Mouse (Mus musculus) neural tube, embryonic 13.5 days (tissue): Measurements from ENCODE around the gene Tnrc6c. TPM values are rescaled to one million over a fixed set of nuclear protein-coding genes. Genes with fewer than 3 reads are reported as not detected.
A peak's percentile ranks its signal among the peaks of the same experiment; 100 is the strongest.

ENCODE experiments used
- ATAC-seq: fragments of 200-750 bp; cut with Nextera tagmentation; 2 replicates; pipeline ENCODE4 v1.8.0; 2017; ENCODE audit warnings: low read depth, mild to moderate bottlenecking, moderate TSS enrichment, moderate library complexity
- H3K27ac ChIP-seq: fragments of 300-500 bp; sonication (generic); replicated peaks from 2 replicates; pipeline ENCODE4 v1.5.1; 2015; ENCODE audit warnings: moderate library complexity, mild to moderate bottlenecking, inconsistent platforms
- H3K27me3 ChIP-seq: fragments of 300-500 bp; sonication (generic); 2 replicates; pipeline ENCODE4 v1.6.1; 2015; ENCODE audit warnings: mild to moderate bottlenecking, inconsistent platforms
- H3K36me3 ChIP-seq: fragments of 300-500 bp; sonication (generic); 2 replicates; pipeline ENCODE4 v1.6.1; 2015; ENCODE audit warnings: mild to moderate bottlenecking, inconsistent platforms
- H3K4me1 ChIP-seq: fragments of 300-500 bp; sonication (generic); replicated peaks from 2 replicates; pipeline ENCODE4 v1.6.1; 2015; ENCODE audit warnings: inconsistent platforms
- H3K4me2 ChIP-seq: fragments of 300-500 bp; sonication (generic); 2 replicates; pipeline ENCODE4 v1.6.1; 2015; ENCODE audit warnings: inconsistent platforms, mild to moderate bottlenecking, moderate library complexity
- H3K4me3 ChIP-seq: fragments of 300-500 bp; sonication (generic); 2 replicates; pipeline ENCODE4 v1.5.1; 2015; ENCODE audit warnings: mild to moderate bottlenecking, inconsistent platforms
- H3K9ac ChIP-seq: fragments of 300-500 bp; sonication (generic); 2 replicates; pipeline ENCODE4 v1.6.1; 2015; ENCODE audit warnings: moderate library complexity, mild to moderate bottlenecking, inconsistent platforms
- H3K9me3 ChIP-seq: fragments of 300-500 bp; sonication (generic); 2 replicates; pipeline ENCODE4 v1.6.1; 2016; ENCODE audit warnings: inconsistent platforms
- WGBS: fragments of 180-500 bp; shearing (Covaris S2); methylation state at CpG from one replicate; pipeline ENCODE4 v1.1.7; 2015; 5-methylcytosine and 5-hydroxymethylcytosine counted together
- polyA plus RNA-seq: library from polyadenylated mRNA; unstranded; fragments of >200 nt; fragmentation: Nextera tagmentation; extraction: Ambion mirVana; gene quantifications from 2 replicates; pipeline ENCODE4 v1.2.1, GENCODE M21; 2015

Tnrc6c gene
- polyA plus RNA-seq, 1 experiment from 2014 or later: 26.5 TPM

DNA sequence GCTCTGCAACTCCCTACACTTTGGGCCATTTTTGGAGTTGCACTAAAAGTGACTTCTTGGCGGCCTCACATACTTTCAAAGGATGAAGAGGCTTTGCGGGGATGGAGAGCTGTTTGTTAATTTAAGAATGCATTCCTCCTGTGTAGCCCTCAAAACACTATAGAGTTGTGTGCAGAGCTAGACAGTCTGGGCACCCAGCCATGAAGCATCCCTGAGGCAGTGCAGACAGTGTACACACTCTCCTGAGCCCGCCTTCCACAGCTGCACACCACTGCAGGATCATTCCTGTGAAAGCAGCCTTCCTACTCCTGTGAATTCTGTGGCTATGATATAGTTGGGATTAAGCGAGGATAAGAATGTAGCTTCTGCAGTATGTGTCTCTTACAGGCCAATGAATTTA lies 4.9 kb downstream of the Tnrc6c start:
- Histone ChIP-seq H3K9ac (0 out of 2 replicates have a peak overlapping the region, but pooled peaks have one; percentile 13), H3K4me1 (peaks cover 55% of the 10 kb centered on the region), H3K27ac (peak overlapping the region; percentile 39; the same call in 1 of the 2 replicates), H3K9me3 (no peaks in the 10 kb centered on the region), H3K27me3 (no peaks in the 10 kb centered on the region), H3K4me2 (peak overlapping the region; percentile 32), H3K36me3 (no peaks in the 10 kb centered on the region), H3K4me3 (no peak overlapping the region)
- no peak for ATAC-seq
- 37% methylated on average over 4 of the region's 4 CpGs for WGBS

DNA sequence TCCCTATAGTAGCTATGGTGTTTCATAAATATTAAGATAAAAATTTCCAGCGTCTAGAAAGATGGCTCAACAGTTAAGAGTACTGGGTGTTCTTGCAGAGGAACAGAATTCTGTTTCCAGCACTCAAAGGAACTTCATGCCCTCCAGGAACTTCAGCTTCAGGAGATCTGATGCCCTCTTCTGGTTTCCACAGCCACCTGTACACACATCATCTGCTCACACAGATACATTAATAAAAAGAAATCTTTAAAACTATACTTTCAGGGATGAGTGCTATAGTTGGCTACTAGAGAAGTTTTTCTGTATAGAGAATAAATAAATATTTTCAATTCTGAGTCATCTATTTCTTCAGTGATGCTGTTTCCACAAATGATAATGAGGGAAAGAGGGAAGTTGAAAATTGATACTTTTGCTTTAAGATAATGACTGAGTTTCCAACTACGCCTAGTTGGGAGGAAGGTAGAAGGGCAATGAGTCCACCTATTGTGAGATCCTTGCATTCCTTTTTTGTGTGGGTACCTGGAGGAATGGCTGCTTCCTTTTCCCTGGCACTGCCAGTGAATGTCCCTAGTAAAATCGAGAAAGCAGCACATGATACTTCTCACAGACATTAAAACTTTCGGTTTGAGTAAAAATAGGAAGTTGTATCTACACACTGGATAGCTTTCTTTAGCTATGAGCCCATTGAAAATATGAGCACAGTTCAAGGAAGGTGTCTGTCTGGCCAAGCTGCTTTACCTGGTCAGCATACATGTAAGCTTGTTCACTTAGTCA lies 9.1 kb downstream of the Tnrc6c start:
- 84% methylated on average over 4 of the region's 4 CpGs for WGBS
- no peak overlapping the region for H3K9ac ChIP-seq
- no peak overlapping the region for H3K27ac ChIP-seq

DNA sequence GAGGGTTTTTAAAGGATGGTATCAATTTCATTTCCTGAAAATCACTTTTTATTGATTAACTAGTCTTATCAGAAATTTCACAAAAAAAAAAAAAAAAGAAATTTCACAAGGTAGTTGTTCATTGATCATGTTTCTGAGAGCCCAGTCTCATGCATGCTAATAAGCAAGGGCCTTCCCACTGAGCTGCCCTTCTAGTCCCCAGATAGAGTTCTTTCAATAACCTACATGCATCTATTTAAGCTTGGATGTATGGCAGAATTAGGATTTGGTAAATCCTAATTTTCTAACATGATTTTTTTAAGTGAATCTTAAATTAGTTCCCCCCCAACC lies 9.7 kb downstream of the Tnrc6c start:
- Histone ChIP-seq H3K9ac (no peak overlapping the region), H3K4me1 (peaks cover 72% of the 10 kb centered on the region), H3K4me3 (no peak overlapping the region), H3K36me3 (no peaks in the 10 kb centered on the region), H3K4me2 (no peak overlapping the region), H3K27me3 (no peaks in the 10 kb centered on the region), H3K9me3 (no peaks in the 10 kb centered on the region), H3K27ac (no peak overlapping the region)
- ATAC-seq: no peak

More for the DNA sequence above, 9.1 kb downstream of the Tnrc6c start:
- H3K4me1 ChIP-seq: peaks cover 71% of the 10 kb centered on the region
- H3K4me3 ChIP-seq: no peak overlapping the region
- no peak overlapping the region for H3K4me2 ChIP-seq
- H3K36me3 ChIP-seq: no peaks in the 10 kb centered on the region
- H3K9me3 ChIP-seq: no peaks in the 10 kb centered on the region
- no peak for ATAC-seq
- no peaks in the 10 kb centered on the region for H3K27me3 ChIP-seq

DNA sequence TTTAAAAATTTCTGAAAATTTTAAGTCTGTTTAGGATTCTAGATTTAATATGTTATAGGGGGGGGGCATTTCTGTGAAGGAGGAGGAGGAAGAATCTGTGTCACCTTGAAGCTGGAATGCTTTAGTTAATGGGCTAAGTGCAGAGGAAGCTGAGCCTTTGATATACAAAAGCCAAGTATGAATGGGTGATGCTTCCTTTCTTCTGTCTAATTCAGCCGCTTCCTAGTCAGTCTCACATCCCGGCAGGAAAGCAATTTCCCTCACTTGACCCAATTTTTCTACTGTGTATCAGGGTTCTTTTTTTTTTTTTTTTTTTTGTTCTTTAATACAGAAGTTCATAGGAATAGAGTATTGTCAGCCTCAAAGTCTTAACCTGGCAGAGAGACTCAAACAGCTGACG lies 11.1 kb downstream of the Tnrc6c start:
- WGBS: 53% methylated on average over 3 of the region's 3 CpGs
- Histone ChIP-seq H3K4me1 (peaks cover 61% of the 10 kb centered on the region), H3K27ac (no peak overlapping the region), H3K4me2 (no peak overlapping the region), H3K27me3 (no peaks in the 10 kb centered on the region), H3K4me3 (no peak overlapping the region), H3K36me3 (no peaks in the 10 kb centered on the region), H3K9ac (no peak overlapping the region), H3K9me3 (no peaks in the 10 kb centered on the region)
- no peak for ATAC-seq

DNA sequence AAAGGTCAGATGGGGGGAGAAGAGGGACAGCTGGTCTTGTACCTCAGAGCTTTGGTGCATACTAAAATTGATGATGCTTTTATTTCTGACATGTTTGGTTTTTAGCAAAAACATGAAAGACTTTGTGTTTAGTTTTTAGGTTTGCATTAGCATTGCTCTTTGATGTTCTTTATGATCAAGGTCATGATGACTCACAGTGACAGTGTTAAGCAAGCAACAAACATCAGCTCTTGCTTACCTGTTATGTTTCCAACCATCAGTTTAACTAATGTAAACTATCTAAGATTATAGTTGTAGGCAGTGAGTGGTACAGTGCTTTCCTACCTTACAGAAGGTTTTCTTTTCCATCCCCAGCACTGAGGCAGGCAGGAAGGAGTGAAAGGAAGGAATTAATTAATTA lies 12.5 kb downstream of the Tnrc6c start:
- Histone ChIP-seq H3K36me3 (no peaks in the 10 kb centered on the region), H3K9me3 (no peaks in the 10 kb centered on the region), H3K27ac (no peak overlapping the region), H3K4me2 (no peak overlapping the region), H3K4me1 (peaks cover 50% of the 10 kb centered on the region), H3K27me3 (no peaks in the 10 kb centered on the region), H3K4me3 (no peak overlapping the region), H3K9ac (no peak overlapping the region)
- ATAC-seq: no peak

DNA sequence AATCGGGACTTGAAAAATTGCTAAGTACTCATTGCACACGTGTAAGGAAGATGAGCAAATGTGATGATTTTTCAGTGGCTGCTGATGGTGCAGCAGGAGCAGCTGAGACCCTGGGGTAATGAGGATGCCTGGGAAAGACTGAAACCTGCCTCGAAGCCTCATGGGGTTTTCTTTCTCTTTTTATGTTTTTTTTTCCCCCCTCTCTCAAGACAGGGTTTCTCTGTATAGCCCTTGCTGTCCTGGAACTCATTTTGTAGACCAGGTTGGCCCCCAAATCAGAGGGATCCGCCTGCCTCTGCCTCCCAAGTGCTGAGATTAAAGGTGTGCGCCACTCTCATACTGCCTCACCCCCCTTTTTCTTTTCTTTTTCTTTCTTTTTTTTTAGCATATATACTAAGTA lies 13.1 kb downstream of the Tnrc6c start:
- Histone ChIP-seq H3K9me3 (no peaks in the 10 kb centered on the region), H3K27ac (no peak overlapping the region), H3K9ac (no peak overlapping the region), H3K27me3 (no peaks in the 10 kb centered on the region), H3K4me3 (no peak overlapping the region), H3K4me2 (no peak overlapping the region), H3K4me1 (peaks cover 48% of the 10 kb centered on the region), H3K36me3 (no peaks in the 10 kb centered on the region)
- WGBS: 75% methylated on average over 5 of the region's 5 CpGs
- ATAC-seq: no peak

DNA sequence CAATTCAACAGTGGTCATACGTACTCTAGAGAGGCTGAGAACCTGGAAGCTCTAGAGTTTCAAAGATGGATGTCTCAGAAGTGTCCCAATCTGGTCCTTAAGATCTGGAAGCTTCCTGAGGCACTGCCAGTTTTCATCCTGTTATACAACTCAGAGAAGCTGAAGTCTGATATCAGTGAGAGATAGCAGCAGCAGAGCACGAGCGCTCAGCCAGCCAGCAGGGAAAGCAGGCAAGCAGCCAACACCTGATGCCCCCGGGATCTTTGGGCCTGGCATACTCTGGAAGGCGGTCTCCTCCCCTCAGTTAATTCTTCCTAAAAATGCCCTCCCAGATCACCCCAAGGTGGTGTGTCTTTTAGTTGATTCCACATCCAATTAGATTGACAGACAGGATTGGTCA lies 13.7 kb downstream of the Tnrc6c start:
- no peaks in the 10 kb centered on the region for H3K27me3 ChIP-seq
- peaks cover 48% of the 10 kb centered on the region for H3K4me1 ChIP-seq
- peak overlapping the region; percentile 18; the same call in 1 of the 2 replicates for H3K27ac ChIP-seq
- H3K9ac ChIP-seq: no peak overlapping the region
- H3K9me3 ChIP-seq: no peaks in the 10 kb centered on the region
- no peak for ATAC-seq
- 56% methylated on average over 5 of the region's 5 CpGs for WGBS
- H3K4me3 ChIP-seq: no peak overlapping the region
- no peaks in the 10 kb centered on the region for H3K36me3 ChIP-seq
- no peak overlapping the region for H3K4me2 ChIP-seq

DNA sequence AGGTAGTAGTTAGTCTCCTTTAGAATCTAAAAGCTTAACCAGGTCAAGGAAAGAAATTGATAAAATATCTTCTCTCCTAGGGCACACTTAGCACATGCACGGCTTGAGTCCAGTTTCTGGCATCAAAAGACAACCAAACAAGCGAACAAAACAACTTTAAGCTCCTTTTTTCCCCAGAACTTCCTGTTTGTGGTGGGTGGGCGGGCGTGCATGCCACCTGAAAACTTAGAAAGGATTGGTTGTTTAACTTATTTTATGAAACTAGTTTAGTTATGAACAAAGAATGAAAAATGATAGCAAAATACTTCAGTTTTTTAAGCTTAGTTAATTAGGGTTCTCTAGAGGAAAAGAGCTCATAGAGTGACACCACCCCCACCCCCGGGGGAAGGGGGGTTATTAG lies 17.5 kb downstream of the Tnrc6c start:
- no peak overlapping the region for H3K27ac ChIP-seq
- no peak overlapping the region for H3K9ac ChIP-seq
- H3K9me3 ChIP-seq: no peaks in the 10 kb centered on the region
- no peaks in the 10 kb centered on the region for H3K36me3 ChIP-seq
- no peaks in the 10 kb centered on the region for H3K27me3 ChIP-seq
- H3K4me3 ChIP-seq: no peak overlapping the region
- ATAC-seq: no peak
- 93% methylated on average over 5 of the region's 5 CpGs for WGBS
- no peak overlapping the region for H3K4me2 ChIP-seq
- peaks cover 47% of the 10 kb centered on the region for H3K4me1 ChIP-seq

DNA sequence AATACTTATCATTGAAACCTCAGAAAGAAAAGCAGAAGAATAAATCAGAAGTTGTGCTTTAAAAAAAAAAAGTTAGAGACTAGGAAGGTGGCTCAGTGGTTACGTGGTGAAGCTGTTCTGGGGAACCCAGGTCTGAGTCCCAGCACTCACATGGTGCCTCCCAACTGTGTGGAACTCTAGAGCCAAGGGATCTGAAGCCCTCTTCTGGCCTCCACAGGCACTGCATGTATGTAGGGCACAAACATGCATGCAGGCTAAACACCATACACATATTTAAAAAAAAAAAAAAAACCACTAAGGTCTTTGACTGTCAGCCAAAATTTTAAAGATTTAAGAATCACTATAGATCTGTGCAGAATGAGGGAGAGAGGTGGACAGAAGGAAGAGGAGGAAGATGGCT lies 20.4 kb downstream of the Tnrc6c start:
- H3K4me3 ChIP-seq: no peak overlapping the region
- no peaks in the 10 kb centered on the region for H3K36me3 ChIP-seq
- peaks cover 34% of the 10 kb centered on the region for H3K4me1 ChIP-seq
- WGBS: 100% methylated on average over 1 of the region's 1 CpGs
- ATAC-seq: no peak
- H3K9me3 ChIP-seq: no peaks in the 10 kb centered on the region
- H3K27me3 ChIP-seq: no peaks in the 10 kb centered on the region
- H3K9ac ChIP-seq: no peak overlapping the region
- H3K4me2 ChIP-seq: no peak overlapping the region
- H3K27ac ChIP-seq: no peak overlapping the region

DNA sequence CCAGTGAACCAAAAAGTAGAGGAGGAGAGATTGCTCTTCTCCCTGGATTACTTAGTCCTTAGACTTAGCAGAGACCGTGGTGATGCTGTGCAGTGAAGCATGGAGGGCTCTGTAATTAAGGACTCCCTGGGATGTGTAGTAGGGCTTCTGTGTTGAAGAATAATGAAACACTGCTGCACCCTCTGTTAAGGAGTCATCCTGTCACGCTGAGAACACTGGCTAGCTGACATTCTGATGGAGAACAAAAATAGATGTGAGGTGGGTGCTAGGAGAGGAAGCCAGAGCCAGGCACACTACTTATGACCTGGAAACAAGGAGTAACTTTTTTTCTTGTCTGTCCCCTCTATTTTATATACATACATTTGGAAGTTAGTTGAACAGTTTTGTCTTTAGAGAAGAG lies 22.6 kb downstream of the Tnrc6c start:
- peaks cover 38% of the 10 kb centered on the region for H3K4me1 ChIP-seq
- H3K9ac ChIP-seq: no peak overlapping the region; the same call in 1 of the 2 replicates
- no peak for ATAC-seq
- WGBS: 3% methylated on average over 2 of the region's 2 CpGs
- H3K4me3 ChIP-seq: no peak overlapping the region
- no peaks in the 10 kb centered on the region for H3K27me3 ChIP-seq
- H3K4me2 ChIP-seq: no peak overlapping the region
- H3K27ac ChIP-seq: 0 out of 2 replicates have a peak overlapping the region, but pooled peaks have one; percentile 10
- no peaks in the 10 kb centered on the region for H3K36me3 ChIP-seq
- no peaks in the 10 kb centered on the region for H3K9me3 ChIP-seq

DNA sequence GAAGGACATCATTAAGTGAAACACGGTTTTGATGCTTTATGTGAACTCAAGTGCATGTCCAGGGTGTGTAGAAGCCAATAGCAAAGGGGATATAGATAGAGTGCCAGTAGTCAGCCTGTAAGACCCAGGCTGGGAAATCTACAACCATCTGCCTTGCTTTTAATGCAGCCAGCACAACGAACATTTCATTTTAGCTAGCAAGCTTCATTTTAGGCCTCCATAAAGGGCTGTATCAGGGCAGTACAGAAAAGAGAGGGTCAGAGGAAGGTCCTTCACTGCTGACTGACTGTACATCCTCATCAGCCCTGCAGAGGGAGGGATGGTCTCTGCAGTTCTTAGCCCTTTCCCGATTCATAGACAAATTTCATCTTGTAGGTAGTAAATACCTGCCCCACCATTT lies 23.0 kb downstream of the Tnrc6c start:
- Histone ChIP-seq H3K9me3 (no peaks in the 10 kb centered on the region), H3K4me3 (no peak overlapping the region), H3K9ac (no peak overlapping the region; the same call in 1 of the 2 replicates), H3K27ac (0 out of 2 replicates have a peak overlapping the region, but pooled peaks have one; percentile 10), H3K27me3 (no peaks in the 10 kb centered on the region), H3K4me1 (peaks cover 41% of the 10 kb centered on the region), H3K36me3 (no peaks in the 10 kb centered on the region), H3K4me2 (no peak overlapping the region)
- WGBS: 71% methylated on average over 3 of the region's 3 CpGs
- no peak for ATAC-seq

DNA sequence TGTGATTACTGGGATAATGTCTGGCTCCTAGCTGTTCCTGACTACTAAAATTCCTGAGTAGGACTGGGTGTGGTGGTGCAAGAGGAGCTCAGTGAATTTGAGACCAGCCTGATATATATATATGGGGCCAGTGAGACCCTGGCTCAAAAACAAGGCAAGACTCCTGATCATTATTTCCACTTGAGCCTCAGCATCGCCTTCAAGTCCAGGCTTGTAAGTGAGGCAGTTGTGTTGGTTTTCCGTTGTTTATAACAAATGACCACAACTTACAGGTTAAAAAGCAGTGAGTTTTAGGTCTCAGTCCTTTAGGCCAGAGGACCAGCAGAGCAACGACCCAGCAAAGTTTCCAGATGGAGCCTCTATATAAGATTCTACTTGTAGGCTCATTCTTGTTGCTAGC lies 23.5 kb downstream of the Tnrc6c start:
- Histone ChIP-seq H3K36me3 (no peaks in the 10 kb centered on the region), H3K4me1 (peaks cover 46% of the 10 kb centered on the region), H3K4me2 (no peak overlapping the region), H3K9me3 (no peaks in the 10 kb centered on the region), H3K4me3 (no peak overlapping the region), H3K27me3 (no peaks in the 10 kb centered on the region), H3K27ac (no peak overlapping the region), H3K9ac (no peak overlapping the region)
- WGBS: 88% methylated on average over 3 of the region's 3 CpGs
- ATAC-seq: no peak

DNA sequence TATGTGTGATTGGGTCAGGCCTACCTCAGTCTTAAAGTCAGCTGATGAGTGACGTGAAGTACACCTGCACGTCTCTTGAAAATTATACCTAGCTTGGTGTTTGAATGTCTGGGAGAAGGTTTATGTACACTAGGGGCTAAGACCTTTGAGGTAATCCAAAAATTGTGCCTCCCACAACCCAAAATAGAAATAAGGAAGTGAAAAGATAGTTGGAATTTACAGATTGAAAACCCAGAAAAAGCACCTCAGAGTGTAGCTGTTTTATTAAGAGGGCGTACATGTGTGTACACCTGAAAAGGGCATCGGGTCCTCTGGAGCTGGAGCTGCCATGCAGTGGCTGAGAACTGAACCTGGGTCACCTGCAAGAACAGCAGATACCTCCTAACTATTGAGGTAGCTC lies 24.1 kb downstream of the Tnrc6c start:
- Histone ChIP-seq H3K27ac (no peak overlapping the region), H3K9ac (no peak overlapping the region), H3K4me3 (no peak overlapping the region), H3K4me2 (no peak overlapping the region), H3K4me1 (peaks cover 46% of the 10 kb centered on the region), H3K27me3 (no peaks in the 10 kb centered on the region), H3K36me3 (no peaks in the 10 kb centered on the region), H3K9me3 (no peaks in the 10 kb centered on the region)
- 90% methylated on average over 4 of the region's 4 CpGs for WGBS
- no peak for ATAC-seq
